Mouse (Mus musculus) urinary bladder, adult 18-20 months (tissue): ENCODE measurements around the gene Tmem247.

Experiments used
- DNase-seq, 2 experiments: peaks; one replicate each; pipeline ENCODE4 v3.0.0; 2022; ENCODE audit warnings: low spot score in 2 of 2, mixed read lengths in 2 of 2

Tmem247 gene

GRCm38 (mm10) chr17:86917048-86917447 lies at the start of gene Tmem247:
Gene Tmem247 (plus strand): TSS chr17:86917348.
- no peak for DNase-seq

GRCm38 (mm10) chr17:86870586-86870985 lies 46.6 kb upstream of the Tmem247 start:
- DNase-seq: no peak

GRCm38 (mm10) chr17:86872643-86873042 lies 44.5 kb upstream of the Tmem247 start:
- DNase-seq: no peak

- DNase-seq: no peak
Measured at GRCm38 (mm10) chr17:86876940-86877339, 40.2 kb upstream of the Tmem247 start.

GRCm38 (mm10) chr17:86877747-86878146 lies 39.4 kb upstream of the Tmem247 start:
- DNase-seq: no peak

GRCm38 (mm10) chr17:86880056-86880455 lies 37.1 kb upstream of the Tmem247 start:
- no peak for DNase-seq

GRCm38 (mm10) chr17:86880461-86881044 lies 36.6 kb upstream of the Tmem247 start:
- no peak for DNase-seq

GRCm38 (mm10) chr17:86895191-86895590 lies 22.0 kb upstream of the Tmem247 start:
- DNase-seq: no peak

GRCm38 (mm10) chr17:86897486-86898165 lies 19.5 kb upstream of the Tmem247 start:
- DNase-seq: no peak

GRCm38 (mm10) chr17:86899821-86900220 lies 17.3 kb upstream of the Tmem247 start:
- DNase-seq: no peak

GRCm38 (mm10) chr17:86900564-86900963 lies 16.6 kb upstream of the Tmem247 start:
- no peak for DNase-seq

GRCm38 (mm10) chr17:86902399-86903067 lies 14.6 kb upstream of the Tmem247 start:
- no peak for DNase-seq

GRCm38 (mm10) chr17:86903596-86903995 lies 13.6 kb upstream of the Tmem247 start:
- DNase-seq: no peak

GRCm38 (mm10) chr17:86904206-86904605 lies 12.9 kb upstream of the Tmem247 start:
- DNase-seq: no peak

GRCm38 (mm10) chr17:86905297-86906135 lies 11.6 kb upstream of the Tmem247 start:
- no peak for DNase-seq

- peak; percentile 62 to 69 for DNase-seq
Measured at GRCm38 (mm10) chr17:86906136-86906461, 11.0 kb upstream of the Tmem247 start.

- DNase-seq: no peak
Measured at GRCm38 (mm10) chr17:86906601-86907000, 10.5 kb upstream of the Tmem247 start.

- DNase-seq: no peak
Measured at GRCm38 (mm10) chr17:86907092-86907491, 10.1 kb upstream of the Tmem247 start.

GRCm38 (mm10) chr17:86908316-86908715 lies 8.8 kb upstream of the Tmem247 start:
- DNase-seq: no peak

- no peak for DNase-seq
Measured at GRCm38 (mm10) chr17:86909733-86910495, 7.2 kb upstream of the Tmem247 start.

GRCm38 (mm10) chr17:86911261-86911660 lies 5.9 kb upstream of the Tmem247 start:
- DNase-seq: no peak
